Mouse (Mus musculus): ENCODE results near the gene Slc25a4.

GRCm38 (mm10) chr8:46180136-46180535, 30.9 kb downstream of the Slc25a4 start:
- TF ChIP-seq CTCF (IDR thresholded peaks at IDR 0.05; ENCODE audit: low read depth, low read length), result no peak
- TF ChIP-seq POLR2AphosphoS5 (IDR thresholded peaks at IDR 0.05; ENCODE audit: insufficient replicate concordance, low read depth, low read length), result no peak
- no peak for TF ChIP-seq GATA1 (IDR thresholded peaks at IDR 0.05; ENCODE audit: borderline replicate concordance, low read length)
- no peak for TF ChIP-seq TAL1 (conservative IDR thresholded peaks at IDR 0.05; ENCODE audit: low read depth, low read length)
- no peak for TF ChIP-seq GATA2 (IDR thresholded peaks at IDR 0.05; ENCODE audit: borderline replicate concordance, low read depth, low read length)
